ENCODE assay signal across 20 mouse cellular contexts in genomic region chr17:66048795-66049194, GRCm38 (mm10). TPM values are rescaled to one million over a fixed set of nuclear protein-coding genes. Genes with fewer than 3 reads are reported as not detected.
DNase-seq lines count a peak whose midpoint lies in the region; ATAC-seq and TF ChIP-seq lines count a peak whose summit lies in the region.
"Had no signal": no experiment of that assay in that cellular context is flagged by ENCODE, and none has a peak within 500 bp of the region (broad histone marks: within the 10 kb centered on the region; RNA-seq: fewer than 3 reads in every experiment).

No protein-coding gene starts in this region.

- no peak overlapping the region for H3K9ac ChIP-seq in midbrain, embryonic 11.5 days (ENCODE audit: low read length)
- no peak overlapping the region for H3K9ac ChIP-seq in midbrain, embryonic 14.5 days (replicated peaks; ENCODE audit: low read length)
- no peak overlapping the region for H3K9ac ChIP-seq in forebrain, embryonic 11.5 days (ENCODE audit: low read length)
- H3K9ac ChIP-seq: embryonic facial prominence, embryonic 15.5 days; forebrain, embryonic 15.5 days; heart, embryonic 12.5 days; hindbrain, embryonic 15.5 days had no signal

- peak; percentile 59 for DNase-seq in midbrain, embryonic 11.5 days (ENCODE audit: low spot score, missing footprints)
- no peak for DNase-seq in midbrain, embryonic 14.5 days
- DNase-seq in forebrain, embryonic 11.5 days (ENCODE audit: low spot score): no peak
- DNase-seq in embryo, embryonic 9.5 days (ENCODE audit: extremely low spot score): no peak
- DNase-seq: adrenal gland, postnatal 14 days; cerebellum, adult 18-20 months; cerebellum, adult 9-11 months; cerebellum, postnatal 36 days; gastrocnemius, postnatal 10 days; heart, postnatal 36 days had no signal

- no peaks in the 10 kb centered on the region for H3K4me1 ChIP-seq in midbrain, embryonic 11.5 days (ENCODE audit: control insufficient read depth, insufficient read depth, low read length)
- H3K4me1 ChIP-seq in midbrain, embryonic 14.5 days (ENCODE audit: control insufficient read depth, insufficient read depth, low read length): no peaks in the 10 kb centered on the region
- H3K4me1 ChIP-seq in bone marrow macrophage, adult 2 months (ENCODE audit: control insufficient read depth, insufficient read depth, low read length): peaks cover 38% of the 10 kb centered on the region
- no peaks in the 10 kb centered on the region for H3K4me1 ChIP-seq in forebrain, embryonic 11.5 days (replicated peaks; ENCODE audit: control insufficient read depth, insufficient read depth, low read length)
- H3K4me1 ChIP-seq: embryonic facial prominence, embryonic 15.5 days; forebrain, embryonic 10.5 days; forebrain, embryonic 15.5 days; hindbrain, embryonic 15.5 days had no signal

- H3K27ac ChIP-seq in midbrain, embryonic 11.5 days (ENCODE audit: low read depth, low read length): no peak overlapping the region
- H3K27ac ChIP-seq in midbrain, embryonic 14.5 days (replicated peaks; ENCODE audit: low read depth, low read length): no peak overlapping the region
- peak overlapping the region; percentile 18; the same call in 1 of the 2 replicates for H3K27ac ChIP-seq in bone marrow macrophage, adult 2 months (ENCODE audit: insufficient read depth, low read depth, low read length)
- H3K27ac ChIP-seq in forebrain, embryonic 11.5 days (ENCODE audit: low read depth, low read length): no peak overlapping the region
- H3K27ac ChIP-seq: embryonic facial prominence, embryonic 15.5 days; forebrain, embryonic 10.5 days; forebrain, embryonic 15.5 days; hindbrain, embryonic 15.5 days had no signal

- no peaks in the 10 kb centered on the region for H3K36me3 ChIP-seq in midbrain, embryonic 11.5 days (ENCODE audit: control insufficient read depth, insufficient read depth, low read length)
- peaks cover 18% of the 10 kb centered on the region; the same call in 1 of the 2 replicates for H3K36me3 ChIP-seq in midbrain, embryonic 14.5 days (ENCODE audit: control insufficient read depth, insufficient read depth, low read length)
- no peaks in the 10 kb centered on the region for H3K36me3 ChIP-seq in forebrain, embryonic 11.5 days (ENCODE audit: control insufficient read depth, insufficient read depth, low read length)

- TF ChIP-seq CTCF in bone marrow macrophage, adult 2 months (IDR thresholded peaks at IDR 0.05; ENCODE audit: low read depth, low read length): no peak

- no peak overlapping the region for H3K4me2 ChIP-seq in midbrain, embryonic 11.5 days
- H3K4me2 ChIP-seq in midbrain, embryonic 14.5 days (ENCODE audit: low read length): no peak overlapping the region
- H3K4me2 ChIP-seq in forebrain, embryonic 11.5 days (ENCODE audit: low read depth, low read length, severe bottlenecking): no peak overlapping the region
- H3K4me2 ChIP-seq: embryonic facial prominence, embryonic 15.5 days; forebrain, embryonic 15.5 days; heart, embryonic 12.5 days; hindbrain, embryonic 15.5 days had no signal

- ATAC-seq in midbrain, embryonic 11.5 days (ENCODE audit: low FRiP score): no peak
- no peak for ATAC-seq in midbrain, embryonic 14.5 days (ENCODE audit: low FRiP score, low TSS enrichment)
- ATAC-seq in megakaryocyte, adult 5-6 weeks (ENCODE audit: poor library complexity, severe bottlenecking): peak; percentile 65
- ATAC-seq in forebrain, embryonic 11.5 days (replicated peaks; ENCODE audit: low FRiP score): no peak
- ATAC-seq: activated CD4-positive, CD25-positive, alpha-beta regulatory T cell, adult 4 months; forebrain, embryonic 15.5 days; Patski had no signal

- WGBS in midbrain, embryonic 11.5 days: 89% methylated on average over 4 of the region's 4 CpGs
- WGBS in midbrain, embryonic 14.5 days: 92% methylated on average over 4 of the region's 4 CpGs
- 90% methylated on average over 4 of the region's 4 CpGs for WGBS in forebrain, embryonic 11.5 days

- no peak for TF ChIP-seq POLR2A in bone marrow macrophage, adult 2 months (IDR thresholded peaks at IDR 0.05; ENCODE audit: borderline replicate concordance, low read depth, low read length)

- no peaks in the 10 kb centered on the region for H3K27me3 ChIP-seq in midbrain, embryonic 11.5 days (ENCODE audit: control insufficient read depth, insufficient read depth, low read length)
- no peaks in the 10 kb centered on the region for H3K27me3 ChIP-seq in midbrain, embryonic 14.5 days (ENCODE audit: control insufficient read depth, insufficient read depth, low read length)
- no peaks in the 10 kb centered on the region for H3K27me3 ChIP-seq in forebrain, embryonic 11.5 days (ENCODE audit: control insufficient read depth, insufficient read depth, low read length)
- H3K27me3 ChIP-seq: embryonic facial prominence, embryonic 15.5 days; forebrain, embryonic 15.5 days; heart, embryonic 12.5 days; hindbrain, embryonic 15.5 days; Patski had no signal

- H3K4me3 ChIP-seq in midbrain, embryonic 11.5 days (ENCODE audit: low read depth, low read length): no peak overlapping the region
- H3K4me3 ChIP-seq in midbrain, embryonic 14.5 days (replicated peaks; ENCODE audit: low read depth, low read length): no peak overlapping the region
- no peak overlapping the region for H3K4me3 ChIP-seq in bone marrow macrophage, adult 2 months (ENCODE audit: insufficient read depth, low read length)
- no peak overlapping the region for H3K4me3 ChIP-seq in forebrain, embryonic 11.5 days (ENCODE audit: low read depth, low read length)
- H3K4me3 ChIP-seq: embryonic facial prominence, embryonic 15.5 days; erythroblast, embryonic 14.5 days; forebrain, embryonic 10.5 days; forebrain, embryonic 15.5 days; heart, embryonic 12.5 days; hindbrain, embryonic 15.5 days had no signal

- no peaks in the 10 kb centered on the region for H3K9me3 ChIP-seq in midbrain, embryonic 11.5 days (ENCODE audit: control insufficient read depth, low read length)
- H3K9me3 ChIP-seq in midbrain, embryonic 14.5 days (ENCODE audit: control insufficient read depth, low read length): no peaks in the 10 kb centered on the region
- H3K9me3 ChIP-seq in forebrain, embryonic 11.5 days (ENCODE audit: control insufficient read depth, low read length): no peaks in the 10 kb centered on the region
- H3K9me3 ChIP-seq: embryonic facial prominence, embryonic 15.5 days; forebrain, embryonic 10.5 days; forebrain, embryonic 15.5 days; heart, embryonic 12.5 days; hindbrain, embryonic 15.5 days had no signal

RNA-seq across cellular contexts. Expression of gene Ankrd12, which starts 28.1 kb away (rescaled TPM):
- 32.7 and 36.3 TPM in 2 replicates for polyA plus RNA-seq in midbrain, embryonic 11.5 days (2014; fragmentation: Nextera tagmentation; extraction: Ambion mirVana)
- 152 and 168 TPM in 2 replicates for polyA plus RNA-seq in midbrain, embryonic 14.5 days (2014; fragmentation: Nextera tagmentation; extraction: Ambion mirVana)
- 28.3 and 32.6 TPM in 2 replicates for polyA plus RNA-seq in bone marrow macrophage, adult 2 months (2012; ENCODE audit: insufficient read depth, insufficient read length, missing spikeins)
- 27.6 and 37.3 TPM in 2 replicates for total RNA-seq in megakaryocyte, adult 5-6 weeks (2015)
- 38.4 and 56.5 TPM in 2 replicates for total RNA-seq in megakaryocyte, adult 5-6 weeks (2017)
- polyA plus RNA-seq in forebrain, embryonic 11.5 days (2014; fragmentation: Nextera tagmentation; extraction: Ambion mirVana): 29.0 and 30.3 TPM in 2 replicates

RNA-seq across cellular contexts. Expression of gene Ndufv2, which starts 52.6 kb away (rescaled TPM):
- 333 and 347 TPM in 2 replicates for polyA plus RNA-seq in midbrain, embryonic 11.5 days (2014; fragmentation: Nextera tagmentation; extraction: Ambion mirVana)
- polyA plus RNA-seq in midbrain, embryonic 14.5 days (2014; fragmentation: Nextera tagmentation; extraction: Ambion mirVana): 363 and 404 TPM in 2 replicates
- 141 and 150 TPM in 2 replicates for polyA plus RNA-seq in bone marrow macrophage, adult 2 months (2012; ENCODE audit: insufficient read depth, insufficient read length, missing spikeins)
- 170 and 198 TPM in 2 replicates for total RNA-seq in megakaryocyte, adult 5-6 weeks (2015)
- 195 and 197 TPM in 2 replicates for total RNA-seq in megakaryocyte, adult 5-6 weeks (2017)
- 313 and 317 TPM in 2 replicates for polyA plus RNA-seq in forebrain, embryonic 11.5 days (2014; fragmentation: Nextera tagmentation; extraction: Ambion mirVana)
